Mouse (Mus musculus): ENCODE measurements at regions not wholly inside any gene's neighbourhood (a gene's known extent, or its start where the extent isn't known, plus 50 kb on each side); places are given as distances from the start of the nearest gene placed in this dataset.

DNA sequence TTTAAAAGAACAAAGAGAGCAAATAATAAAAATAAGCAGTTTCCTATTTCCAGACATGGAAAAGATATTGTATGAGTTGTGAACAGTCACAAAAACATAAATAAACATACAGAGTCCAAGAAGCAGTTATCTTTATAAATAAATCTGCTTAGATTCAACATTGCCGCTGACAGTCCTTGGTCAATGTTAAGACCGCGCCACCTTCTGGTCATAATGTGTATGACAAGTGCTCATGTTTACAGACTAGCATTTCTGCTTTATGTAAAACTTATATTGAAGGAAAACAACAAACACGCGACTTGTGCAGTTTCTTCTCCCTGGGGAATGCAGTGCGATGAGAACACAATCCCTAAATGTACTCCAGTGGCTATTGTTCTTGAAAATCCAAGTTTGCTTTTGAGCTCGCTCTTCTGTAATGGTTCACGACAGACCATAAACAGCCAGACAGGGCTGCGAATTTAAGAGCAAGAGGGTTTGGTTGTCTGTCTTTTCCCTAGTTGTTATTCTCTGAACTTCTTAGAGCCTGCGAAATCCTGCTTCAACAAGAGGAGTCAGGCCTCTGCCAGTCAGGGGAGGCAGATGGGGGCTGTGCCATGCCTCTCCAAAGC lies 291.6 kb upstream of the Rnf219 start:
- TF ChIP-seq POLR2A (IDR thresholded peaks at IDR 0.05; ENCODE audit: insufficient read depth, low read length) (no peak), EP300 (IDR thresholded peaks at IDR 0.05; ENCODE audit: insufficient read depth, low read depth, low read length) (no peak)
